Mouse (Mus musculus) lung, adult 2 months (tissue): ENCODE data around the gene Magi3. TPM values are rescaled to one million over a fixed set of nuclear protein-coding genes. Genes with fewer than 3 reads are reported as not detected.

Source experiments
- DNase-seq: peaks from one replicate; pipeline ENCODE4 v3.0.0; 2022
- H3K4me1 ChIP-seq: fragments of 200-500 bp; 2 replicates; pipeline ENCODE4 v1.6.1; 2011; ENCODE audit warnings: low read length; ENCODE audit not compliant: control insufficient read depth, insufficient read depth
- H3K4me3 ChIP-seq: fragments of 200-500 bp; replicated peaks from 2 replicates; pipeline ENCODE3; 2011; ENCODE audit warnings: low read depth, mild to moderate bottlenecking, control low read depth, low read length; ENCODE audit errors: extremely low read depth
- CTCF ChIP-seq: fragments of 200-500 bp; IDR thresholded peaks from 2 replicates; pipeline ENCODE4 v1.5.1; 2011; ENCODE audit warnings: mild to moderate bottlenecking, low read length, control low read depth; ENCODE audit not compliant: insufficient read depth
- POLR2A ChIP-seq: fragments of 200-500 bp; IDR thresholded peaks from 2 replicates; pipeline ENCODE4 v1.6.1; 2011; ENCODE audit warnings: low read depth, mild to moderate bottlenecking, control low read depth, low read length, borderline replicate concordance; ENCODE audit errors: extremely low read depth
- WGBS: fragments of 180-500 bp; shearing (Covaris S2); methylation state at CpG from one replicate; pipeline ENCODE4 v1.1.7; 2018; 5-methylcytosine and 5-hydroxymethylcytosine counted together
- polyA plus RNA-seq: library from polyadenylated mRNA; depleted of rRNA; stranded (reverse); fragments of >200 nt; gene quantifications from 2 replicates; pipeline ENCODE4 v1.2.3, GENCODE M21; 2012; rRNA removed

The Magi3 gene
- polyA plus RNA-seq = 20.2 and 22.6 TPM in 2 replicates

DNA sequence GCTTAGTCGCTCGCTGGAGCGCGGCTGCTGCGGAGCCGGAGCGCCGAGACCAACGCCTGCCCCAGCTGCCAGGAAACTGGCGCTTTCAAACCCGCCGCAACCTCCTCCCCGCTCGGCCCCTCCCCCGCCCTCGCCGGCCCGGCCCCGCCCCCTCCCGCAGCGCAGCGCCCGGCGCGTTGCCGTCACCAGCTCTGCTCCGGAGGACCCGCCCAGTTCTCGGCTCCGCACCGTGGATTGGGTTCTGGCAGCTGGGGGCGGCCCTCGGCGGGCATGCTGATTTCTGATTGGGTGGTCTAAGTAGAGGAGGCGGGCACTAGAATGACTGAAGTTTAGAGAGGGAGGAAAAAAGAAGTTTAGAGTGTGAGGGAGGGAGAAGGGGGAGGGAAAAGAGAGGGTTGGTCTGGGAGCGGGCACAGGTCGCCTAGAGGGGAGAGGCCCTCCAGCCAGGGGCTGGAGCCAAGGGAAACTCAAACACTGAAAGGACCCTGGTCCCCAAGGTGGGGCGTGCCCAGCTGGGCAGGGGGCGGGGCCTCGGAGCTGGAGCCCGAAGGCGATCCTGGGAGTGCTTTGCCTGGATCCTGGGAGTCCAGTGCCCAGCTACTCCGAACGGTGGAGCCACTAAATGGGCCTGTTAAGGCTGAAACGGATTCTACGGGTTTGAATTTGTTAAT lies at the start of gene Magi3:
TSS of gene Magi3 (minus strand) at position 80 of the 671 bp plus-strand sequence.
- Histone ChIP-seq H3K4me1 (peaks cover 6% of the 10 kb centered on the region; the same call in 1 of the 2 replicates), H3K4me3 (peak within 1 kb of the TSS; percentile 77)
- TF ChIP-seq POLR2A (peak; percentile 88), CTCF (no peak)
- DNase-seq = peak; percentile 94
- WGBS = under 1% methylated on average over 46 of the region's 46 CpGs

DNA sequence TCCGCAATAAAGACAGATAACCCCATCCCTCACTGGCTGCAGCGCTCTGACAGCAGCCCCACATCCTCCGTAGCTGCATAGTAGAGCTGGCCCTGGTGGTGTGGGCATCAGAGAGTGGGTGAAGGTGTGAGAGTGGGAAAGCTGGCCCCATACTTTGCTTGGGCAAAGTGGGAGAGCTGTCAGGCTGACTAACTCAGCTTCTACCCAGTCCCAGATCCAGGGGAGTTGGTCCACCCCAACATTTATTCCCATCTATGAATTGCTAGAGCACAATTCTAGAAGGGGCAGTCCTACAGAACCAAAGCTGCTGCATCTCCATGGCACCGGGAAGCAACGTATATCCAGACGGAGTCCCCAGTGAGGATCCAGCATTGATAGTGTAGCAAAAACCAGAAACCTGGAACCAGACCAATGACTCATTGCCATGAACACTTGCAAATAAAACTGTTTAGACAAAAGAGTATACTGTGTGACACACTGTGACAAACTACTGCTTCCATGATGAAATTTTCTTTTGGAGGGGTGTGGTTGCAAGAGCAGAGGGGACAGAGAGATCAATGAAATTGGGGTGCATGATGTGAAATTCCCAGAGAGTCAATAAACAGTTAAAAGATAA lies 44.5 kb upstream of the Magi3 start:
- DNase-seq = no peak
- H3K4me3 ChIP-seq = no peak overlapping the region
- WGBS = 86% methylated on average over 6 of the region's 6 CpGs
- no peaks in the 10 kb centered on the region for H3K4me1 ChIP-seq
- no peak for TF ChIP-seq CTCF
- no peak for TF ChIP-seq POLR2A

DNA sequence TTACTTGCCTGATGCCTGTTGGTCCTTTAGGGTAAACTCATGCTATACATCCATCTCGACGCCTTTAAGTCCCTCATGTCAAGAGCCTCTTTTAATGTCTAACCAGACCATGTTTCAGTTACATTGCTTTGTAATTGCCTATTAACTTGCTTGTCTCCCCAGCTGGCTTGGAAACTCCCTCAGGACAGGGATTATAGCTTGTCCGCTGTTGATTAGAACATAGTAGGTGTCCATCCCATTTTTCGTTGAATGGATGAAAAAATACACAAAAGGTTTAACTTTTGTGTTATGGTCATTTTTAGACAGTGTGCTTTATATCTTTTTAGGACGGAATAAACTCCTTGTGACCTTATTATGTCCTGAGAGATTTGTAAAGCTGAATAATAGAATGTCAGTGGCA lies 40.0 kb upstream of the Magi3 start:
- WGBS = 82% methylated on average over 5 of the region's 5 CpGs
- TF ChIP-seq CTCF (no peak), POLR2A (no peak)
- no peak overlapping the region for H3K4me3 ChIP-seq
- no peak for DNase-seq
- H3K4me1 ChIP-seq = no peaks in the 10 kb centered on the region

DNA sequence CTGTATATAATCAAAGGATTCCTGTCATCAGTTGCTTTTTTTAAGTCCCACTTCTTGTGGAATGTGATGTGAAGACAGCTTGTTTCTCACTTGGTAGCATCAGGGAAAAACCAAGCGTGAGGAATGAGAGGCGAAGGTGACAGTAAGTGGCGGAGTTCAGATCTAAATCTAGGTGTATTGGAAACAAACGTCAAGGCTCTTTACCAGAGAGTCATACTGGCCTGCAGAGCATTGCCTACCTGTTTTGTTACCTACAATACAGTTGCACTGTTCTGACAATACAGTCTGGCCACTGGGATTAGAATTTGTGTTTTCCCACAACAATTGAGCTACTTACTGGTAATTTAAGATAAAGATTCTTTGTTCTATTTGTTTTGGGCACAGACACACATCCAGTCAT lies 39.0 kb upstream of the Magi3 start:
- WGBS = 85% methylated on average over 4 of the region's 4 CpGs

DNA sequence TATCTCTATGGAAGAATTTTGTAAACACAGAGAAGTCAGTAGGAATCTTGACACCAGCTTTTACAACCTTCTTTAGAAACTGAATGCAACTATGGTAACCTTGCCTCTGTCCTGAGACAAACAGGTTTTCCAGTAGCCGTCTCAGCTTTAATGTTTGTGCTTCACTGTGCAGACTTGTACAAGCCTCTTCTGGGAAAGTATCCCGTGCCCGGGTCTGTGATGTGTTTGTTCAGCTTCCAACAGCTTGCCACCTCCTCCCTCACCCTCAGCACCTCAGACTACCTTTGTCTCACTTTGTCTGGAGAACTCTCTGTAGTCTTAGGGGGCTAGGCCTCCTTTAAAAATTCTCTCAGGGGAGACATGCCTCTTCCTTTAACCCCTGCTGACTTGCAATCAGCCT lies 36.9 kb upstream of the Magi3 start:
- WGBS = 56% methylated on average over 3 of the region's 3 CpGs
- TF ChIP-seq CTCF (no peak), POLR2A (no peak)
- DNase-seq = no peak
- H3K4me3 ChIP-seq = no peak overlapping the region
- H3K4me1 ChIP-seq = no peaks in the 10 kb centered on the region; the same call in 1 of the 2 replicates

More for the DNA sequence above, 39.0 kb upstream of the Magi3 start:
- no peak for DNase-seq
- no peak for TF ChIP-seq POLR2A
- TF ChIP-seq CTCF = no peak
- no peaks in the 10 kb centered on the region for H3K4me1 ChIP-seq
- H3K4me3 ChIP-seq = no peak overlapping the region

DNA sequence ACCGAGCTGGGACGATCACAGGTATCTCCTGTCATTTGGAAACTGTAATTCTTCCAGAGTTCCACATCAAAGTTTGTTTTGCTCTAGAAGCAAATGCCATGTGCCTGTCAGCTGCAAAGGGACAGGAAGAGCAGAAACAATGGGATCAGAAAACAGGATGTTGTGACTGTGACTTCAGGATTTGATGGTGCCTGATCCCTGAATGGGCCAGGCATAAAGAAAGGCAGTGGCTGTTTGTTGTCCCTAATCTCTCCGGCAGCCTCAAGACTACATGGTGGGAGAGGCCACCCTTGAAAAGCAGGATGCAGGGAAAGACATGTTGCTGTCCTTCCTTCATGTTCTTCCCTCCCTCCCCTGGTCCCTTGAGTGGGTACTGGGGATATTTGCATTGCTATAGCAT lies 33.6 kb upstream of the Magi3 start:
- Histone ChIP-seq H3K4me1 (no peaks in the 10 kb centered on the region; the same call in 1 of the 2 replicates), H3K4me3 (no peak overlapping the region)
- 40% methylated on average over 3 of the region's 3 CpGs for WGBS
- no peak for DNase-seq
- no peak for TF ChIP-seq CTCF
- TF ChIP-seq POLR2A = no peak

DNA sequence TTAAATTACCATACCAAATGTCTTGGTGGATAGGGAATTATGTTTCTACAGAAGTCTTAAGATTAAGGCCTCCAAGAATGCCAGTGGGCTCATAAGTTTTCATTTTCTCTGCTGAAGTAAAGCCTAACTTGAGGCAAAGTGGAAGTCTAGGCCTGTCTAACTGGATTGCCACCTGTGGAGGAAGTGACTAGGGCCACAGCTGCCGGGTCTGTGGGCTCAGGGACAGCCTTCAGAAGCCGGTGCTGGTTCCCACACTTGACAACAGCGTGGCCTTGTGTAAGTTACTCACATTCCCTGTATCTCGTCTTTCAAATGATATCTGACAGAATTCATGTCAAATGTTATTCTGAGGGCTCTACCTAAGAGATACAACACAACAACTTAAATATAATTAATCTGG lies 27.7 kb upstream of the Magi3 start:
- no peak for TF ChIP-seq CTCF
- no peak for TF ChIP-seq POLR2A
- Histone ChIP-seq H3K4me1 (no peaks in the 10 kb centered on the region), H3K4me3 (no peak overlapping the region)
- 66% methylated on average over 4 of the region's 4 CpGs for WGBS
- DNase-seq = no peak

DNA sequence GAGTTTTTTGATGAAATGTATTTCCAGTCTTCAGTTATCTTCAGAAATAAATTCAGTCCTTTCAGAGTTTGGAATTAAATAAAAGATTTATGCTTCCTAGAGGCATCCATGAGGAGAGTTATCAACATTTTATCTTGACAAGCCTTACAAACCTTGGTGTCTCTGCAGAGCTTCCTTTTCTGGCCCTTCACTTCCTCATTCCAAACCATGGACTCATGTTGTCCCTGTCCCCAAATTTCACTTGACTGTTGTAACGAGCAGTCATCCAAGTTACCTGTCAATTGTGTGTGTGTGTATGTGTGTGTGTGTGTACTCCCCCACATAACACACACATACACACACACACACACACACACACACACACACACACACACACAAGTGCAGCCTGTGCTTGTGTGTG lies 26.9 kb upstream of the Magi3 start:
- DNase-seq = no peak
- TF ChIP-seq CTCF = no peak
- TF ChIP-seq POLR2A = no peak
- H3K4me1 ChIP-seq = no peaks in the 10 kb centered on the region
- H3K4me3 ChIP-seq = no peak overlapping the region
- 69% methylated on average over 1 of the region's 1 CpGs for WGBS

DNA sequence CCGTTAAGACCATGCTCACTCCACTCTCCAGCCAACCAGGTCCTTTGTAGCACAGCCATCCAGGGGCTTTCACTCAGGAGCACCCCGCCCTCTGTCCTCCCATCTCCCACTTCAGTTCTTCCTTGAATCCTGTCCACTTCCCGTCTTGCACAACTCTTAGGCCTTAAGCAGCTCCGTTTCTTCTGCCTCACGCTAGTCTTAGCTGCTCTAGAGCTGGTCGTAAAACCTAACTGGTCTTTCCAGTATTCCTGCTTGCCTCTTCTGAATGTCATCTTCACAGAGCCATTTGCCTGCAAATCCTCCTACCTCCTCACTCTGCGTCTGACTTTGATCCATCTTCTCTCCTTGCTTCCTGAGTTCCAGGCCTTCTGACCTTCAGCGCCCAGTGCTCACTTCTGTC lies 24.2 kb upstream of the Magi3 start:
- 67% methylated on average over 8 of the region's 8 CpGs for WGBS

DNA sequence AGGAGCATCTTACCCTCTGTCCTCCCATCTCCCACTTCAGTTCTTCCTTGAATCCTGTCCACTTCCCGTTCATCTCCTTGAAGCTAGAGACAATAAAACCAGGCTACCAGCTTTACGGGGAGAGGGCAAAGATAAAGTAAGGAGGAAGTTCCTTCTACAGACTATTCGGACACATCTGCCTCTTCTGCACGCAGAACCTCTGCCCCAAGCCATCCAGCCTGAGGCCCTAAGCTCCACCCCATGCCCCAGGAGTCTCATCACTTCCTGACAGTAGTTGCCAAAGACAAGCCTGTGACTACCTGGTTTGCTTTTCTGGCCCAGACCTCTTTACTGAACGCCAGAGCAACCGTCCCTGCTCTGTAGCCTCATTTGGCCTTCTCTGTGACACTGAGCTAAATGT lies 23.8 kb upstream of the Magi3 start:
- DNase-seq = no peak
- no peaks in the 10 kb centered on the region for H3K4me1 ChIP-seq
- TF ChIP-seq CTCF (no peak), POLR2A (no peak)
- 77% methylated on average over 6 of the region's 6 CpGs for WGBS
- H3K4me3 ChIP-seq = no peak overlapping the region

More for the DNA sequence above, 24.2 kb upstream of the Magi3 start:
- Histone ChIP-seq H3K4me3 (no peak overlapping the region), H3K4me1 (no peaks in the 10 kb centered on the region)
- no peak for TF ChIP-seq POLR2A
- TF ChIP-seq CTCF = no peak
- no peak for DNase-seq
